In the genomic region with DNA sequence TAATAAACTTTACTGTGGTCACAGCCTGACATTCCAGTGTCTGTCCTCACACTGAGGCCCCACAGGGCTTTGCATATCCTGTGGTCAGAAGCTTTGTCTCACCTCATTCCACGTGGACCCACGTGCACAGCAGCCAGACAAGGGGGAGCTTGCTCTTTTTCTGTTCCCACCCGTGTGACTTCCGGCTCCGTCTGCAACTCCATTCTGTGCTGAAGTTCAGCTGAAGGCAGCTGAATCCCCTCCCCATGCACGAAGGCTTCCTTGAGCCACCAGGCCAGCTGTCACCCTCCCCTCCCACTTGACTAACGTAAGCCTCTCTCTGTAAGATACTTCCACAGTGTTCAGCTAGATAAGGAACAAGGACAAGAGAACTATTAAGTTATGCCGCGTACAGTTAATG, we compare ENCODE assay signal across 10 mouse cellular contexts.
DNase-seq lines count a peak whose midpoint lies in the region; ATAC-seq and TF ChIP-seq lines count a peak whose summit lies in the region.
"Had no signal": no experiment of that assay in that cellular context is flagged by ENCODE, and none has a peak within 500 bp of the region (broad histone marks: within the 10 kb centered on the region; RNA-seq: fewer than 3 reads in every experiment).

No protein-coding gene starts in this region.

- WGBS in kidney, embryonic 16.5 days, result 39% methylated on average over 9 of the region's 9 CpGs
- 34% methylated on average over 9 of the region's 9 CpGs for WGBS in olfactory bulb, adult 2 months

- intact Hi-C loops in left cerebral cortex, postnatal 36 days (cut with DNase I), result no loop called here

- DNase-seq in kidney, adult 18-20 months, result no peak
- DNase-seq in Muller cell, postnatal 12 days (ENCODE audit: inconsistent ontology term), result peak; percentile 75
- DNase-seq in left cerebral cortex, postnatal 36 days (ENCODE audit: low spot score in 2 of 2), result no peak
- DNase-seq in cerebellum, postnatal 36 days, result no peak
- DNase-seq in testis, postnatal 10 days (ENCODE audit: low spot score), result no peak
- DNase-seq: cerebellum, adult 9-10 months had no signal

- no peaks in the 10 kb centered on the region for H3K9me3 ChIP-seq in kidney, embryonic 16.5 days (ENCODE audit: low read length)

- H3K4me2 ChIP-seq in kidney, embryonic 16.5 days (replicated peaks; ENCODE audit: low read depth, low read length), result no peak overlapping the region

- peaks cover 8% of the 10 kb centered on the region; the same call in 1 of the 2 replicates for H3K4me1 ChIP-seq in kidney, embryonic 16.5 days (ENCODE audit: insufficient read depth, low read length)
- peaks cover 6% of the 10 kb centered on the region for H3K4me1 ChIP-seq in olfactory bulb, adult 2 months (ENCODE audit: control insufficient read depth, insufficient read depth, low read length)

- H3K27me3 ChIP-seq in kidney, embryonic 16.5 days (ENCODE audit: insufficient read depth, low read length), result no peaks in the 10 kb centered on the region

- no peak for TF ChIP-seq CTCF in olfactory bulb, adult 2 months (IDR thresholded peaks at IDR 0.05; ENCODE audit: insufficient read depth, low read depth, low read length)

- no peaks in the 10 kb centered on the region for H3K36me3 ChIP-seq in kidney, embryonic 16.5 days (ENCODE audit: insufficient read depth, low read length)

- TF ChIP-seq POLR2A in olfactory bulb, adult 2 months (IDR thresholded peaks at IDR 0.05; ENCODE audit: insufficient read depth, low read depth, low read length), result 0 out of 2 replicates have a peak, but pooled peaks have one; percentile 17

- ATAC-seq in kidney, embryonic 16.5 days (ENCODE audit: low FRiP score, low TSS enrichment), result 0 out of 2 replicates have a peak, but pooled peaks have one; percentile 39
- peak; percentile 38 to 65; a peak in 3 of 4 replicates for ATAC-seq in hematopoietic stem cell, adult 5-6 weeks (replicated peaks in 1 of 2; ENCODE audit: insufficient read depth in 1 of 2, low FRiP score in 2 of 2, low TSS enrichment in 1 of 2, low read depth in 1 of 2, poor library complexity in 2 of 2, severe bottlenecking in 2 of 2)
- ATAC-seq: activated CD4-positive, CD25-positive, alpha-beta regulatory T cell, adult 4 months had no signal

- no peak overlapping the region for H3K9ac ChIP-seq in kidney, embryonic 16.5 days (replicated peaks; ENCODE audit: low read length)

- no peak overlapping the region for H3K27ac ChIP-seq in kidney, embryonic 16.5 days (ENCODE audit: low read length)
- H3K27ac ChIP-seq in olfactory bulb, adult 2 months (ENCODE audit: insufficient read depth, low read depth, low read length), result no peak overlapping the region

- H3K4me3 ChIP-seq in kidney, embryonic 16.5 days (ENCODE audit: low read length), result no peak overlapping the region
- no peak overlapping the region for H3K4me3 ChIP-seq in olfactory bulb, adult 2 months (ENCODE audit: insufficient read depth, low read depth, low read length)
